Mouse (Mus musculus) layer of hippocampus, postnatal 36 days (tissue): ENCODE results near the gene Slc25a40. TPM values are rescaled to one million over a fixed set of nuclear protein-coding genes. Genes with fewer than 3 reads are reported as not detected.

Source experiments
- DNase-seq, 2 experiments: peaks; one replicate each; pipeline ENCODE4 v3.0.0; 2022
- total RNA-seq, 2 experiments: library from RNA; stranded (reverse); gene quantifications; 2 replicates each; pipeline ENCODE4 v1.2.3; 2021

Slc25a40 gene
- total RNA-seq, 2 experiments from 2014 or later, result 13.0 to 15.0 TPM

DNA sequence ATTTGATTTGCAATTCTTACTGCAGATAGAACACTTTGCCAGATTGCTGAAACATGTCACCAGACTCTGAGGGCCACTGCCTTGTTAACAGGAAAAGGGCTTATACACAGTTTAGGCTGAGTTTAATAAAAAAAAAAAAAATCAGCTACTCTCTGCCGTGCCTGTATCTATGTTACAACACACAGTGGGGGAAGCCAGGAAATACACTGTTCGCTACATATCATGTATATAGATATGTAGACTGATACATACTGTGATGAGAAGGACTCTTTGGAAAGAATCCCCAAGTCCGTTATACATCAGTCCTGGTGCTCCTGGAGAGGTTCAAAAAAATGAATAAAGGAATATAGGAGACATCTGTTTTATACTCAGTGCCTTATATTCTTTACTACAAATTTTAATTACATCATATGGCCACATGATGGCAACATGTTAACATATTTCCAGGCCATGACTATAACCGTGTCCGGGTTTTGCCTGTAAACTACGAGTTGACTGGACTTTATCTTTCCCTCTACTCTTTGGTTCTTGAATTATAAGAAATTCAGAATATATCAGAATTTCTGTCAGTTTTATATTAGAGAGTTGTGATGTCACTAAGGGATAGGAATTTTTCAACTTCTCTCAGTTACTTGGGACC, 66.9 kb downstream of the Slc25a40 start:
- DNase-seq, result no peak

DNA sequence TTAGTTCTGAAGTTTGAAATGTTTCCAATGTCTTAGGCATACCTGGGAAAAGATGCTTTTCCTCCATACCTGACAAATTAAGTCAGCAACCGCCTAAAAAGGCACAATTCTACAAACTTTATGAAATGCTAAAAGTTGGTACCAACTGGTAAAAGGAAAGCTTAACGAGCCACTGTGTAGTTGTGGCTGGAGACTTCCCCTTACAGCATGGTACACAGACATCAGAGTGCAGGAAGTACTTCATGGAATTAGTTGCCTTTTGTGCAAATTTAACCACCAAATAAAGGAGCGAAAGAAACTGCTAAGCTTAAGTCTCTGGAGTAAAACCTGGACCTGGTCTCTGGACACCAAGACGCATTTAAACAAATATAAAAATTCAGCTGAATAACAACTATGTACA, 69.1 kb downstream of the Slc25a40 start:
- no peak for DNase-seq

Other genes with a start within 250 kb of the Slc25a40 start
- 100 to 1,000 TPM; 153 to 161 TPM for gene Adam22, start 54.7 kb upstream of the Slc25a40 start, total RNA-seq
- gene Dbf4, start 134 bp upstream of the Slc25a40 start, total RNA-seq, result 1 to 10 TPM; 1.4 to 1.6 TPM
- 10 to 100 TPM; 31.1 to 32.1 TPM for gene Rundc3b, start 200.1 kb downstream of the Slc25a40 start, total RNA-seq
- 10 to 100 TPM; 14.8 to 16.2 TPM for gene Abcb1a, start 237.2 kb downstream of the Slc25a40 start, total RNA-seq